Mouse (Mus musculus) liver, embryonic 14.5 days (tissue): ENCODE measurements around the gene Cux1.

Experiments
- CTCF ChIP-seq: IDR thresholded peaks from 2 replicates; pipeline ENCODE4 v1.5.1; 2016; ENCODE audit warnings: antibody characterized with exemption, low read depth, control low read depth
- EP300 ChIP-seq: IDR thresholded peaks from 2 replicates; pipeline ENCODE4 v1.6.1; 2016; ENCODE audit warnings: antibody characterized with exemption, low read depth

DNA sequence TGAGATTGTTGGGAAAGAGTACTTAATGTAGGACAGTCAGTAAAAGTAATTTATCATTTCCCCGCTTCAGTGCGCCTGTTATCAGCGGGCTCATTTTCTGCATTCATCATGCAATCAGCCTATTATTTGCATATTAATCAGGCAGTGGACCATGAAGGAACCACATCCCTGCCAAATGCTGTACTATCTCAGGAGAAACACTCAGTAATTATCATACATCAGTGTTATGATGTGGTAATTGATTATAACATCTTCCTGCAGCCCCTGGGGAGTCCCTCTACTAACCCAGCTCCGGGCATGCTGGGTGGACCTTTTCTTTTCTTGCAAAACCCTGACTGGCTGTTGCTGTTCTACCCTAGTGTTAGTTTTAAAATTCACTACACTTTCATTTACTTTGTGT is 270.4 kb downstream of the Cux1 start:
- no peak for TF ChIP-seq CTCF
- no peak for TF ChIP-seq EP300
